Mouse (Mus musculus): Measurements from ENCODE around the gene Gas2l1. TPM values are rescaled to one million over a fixed set of nuclear protein-coding genes. Genes with fewer than 3 reads are reported as not detected.

Gas2l1 gene
- polyA plus RNA-seq, 1 experiment from 2014 or later, result 14.3 TPM

DNA sequence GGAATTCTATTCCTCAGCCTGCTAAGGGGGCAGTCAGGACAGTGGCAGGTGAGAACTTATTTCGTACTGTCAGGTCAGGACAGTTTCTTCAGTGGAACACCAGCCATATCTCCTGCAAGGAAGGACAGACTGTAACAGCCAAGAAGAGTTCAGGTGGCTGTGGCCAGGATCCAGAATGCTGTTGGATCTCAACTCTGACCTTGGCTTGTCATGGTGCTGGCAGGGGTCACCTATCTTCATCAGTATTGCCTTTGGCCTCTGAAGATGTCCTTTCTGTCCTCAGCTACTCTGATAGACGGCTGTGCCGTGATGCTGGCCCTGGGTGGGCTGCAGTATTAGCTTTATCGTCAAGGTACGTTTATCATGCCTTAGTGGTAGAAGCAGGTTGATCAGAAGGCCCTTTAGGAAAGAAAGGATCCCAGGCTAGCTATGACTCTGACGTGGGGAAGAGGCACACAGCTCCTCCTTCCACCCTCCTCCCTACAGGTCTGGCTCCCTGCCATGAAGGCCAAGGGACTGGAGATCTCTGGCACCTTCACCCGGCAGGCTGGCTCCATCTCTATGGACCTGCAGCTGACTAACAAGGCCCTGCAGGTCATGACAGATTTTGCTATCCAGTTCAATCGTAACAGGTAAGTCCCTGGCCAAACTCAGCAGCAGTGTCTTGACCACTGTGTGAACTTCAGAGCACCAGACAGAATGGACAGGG, 27.8 kb downstream of the Gas2l1 start:
- Histone ChIP-seq H3K4me1 (replicated peaks) (no peaks in the 10 kb centered on the region), H3K36me3 (peaks cover 100% of the 10 kb centered on the region), H3K4me3 (replicated peaks) (no peak overlapping the region), H3K4me2 (no peak overlapping the region), H3K9ac (no peak overlapping the region), H3K9me3 (replicated peaks) (no peaks in the 10 kb centered on the region), H3K27me3 (no peaks in the 10 kb centered on the region), H3K27ac (no peak overlapping the region)
- ATAC-seq (ENCODE audit: low read depth), result no peak
- no peak for DNase-seq
- WGBS (ENCODE audit: insufficient replicate concordance), result 87% methylated on average over 8 of the region's 8 CpGs

DNA sequence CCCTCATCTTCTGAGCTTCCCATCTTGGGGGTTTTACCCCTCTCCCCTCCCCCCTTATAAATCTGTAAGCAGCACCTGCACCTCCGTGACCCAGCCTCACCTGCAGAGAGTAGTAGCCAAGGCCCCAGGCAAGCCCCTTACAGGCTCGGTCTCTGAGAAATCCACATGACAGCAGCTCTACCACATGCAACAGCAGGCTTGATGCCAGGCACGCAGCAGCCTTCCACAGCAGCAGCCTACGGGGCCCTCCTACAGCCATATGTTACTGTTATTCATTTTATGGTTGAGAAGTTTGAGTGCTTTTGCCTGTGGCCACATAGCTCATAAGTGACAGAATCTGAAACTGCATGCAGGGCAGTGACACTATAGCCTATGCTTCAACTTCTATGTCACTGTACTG, 29.7 kb downstream of the Gas2l1 start:
- Histone ChIP-seq H3K4me2 (no peak overlapping the region), H3K9ac (no peak overlapping the region), H3K27me3 (no peaks in the 10 kb centered on the region), H3K9me3 (replicated peaks) (no peaks in the 10 kb centered on the region), H3K36me3 (peaks cover 100% of the 10 kb centered on the region), H3K4me3 (replicated peaks) (no peak overlapping the region), H3K27ac (no peak overlapping the region), H3K4me1 (replicated peaks) (no peaks in the 10 kb centered on the region)
- WGBS (ENCODE audit: insufficient replicate concordance), result 81% methylated on average over 4 of the region's 4 CpGs
- no peak for ATAC-seq (ENCODE audit: low read depth)
- DNase-seq, result no peak

DNA sequence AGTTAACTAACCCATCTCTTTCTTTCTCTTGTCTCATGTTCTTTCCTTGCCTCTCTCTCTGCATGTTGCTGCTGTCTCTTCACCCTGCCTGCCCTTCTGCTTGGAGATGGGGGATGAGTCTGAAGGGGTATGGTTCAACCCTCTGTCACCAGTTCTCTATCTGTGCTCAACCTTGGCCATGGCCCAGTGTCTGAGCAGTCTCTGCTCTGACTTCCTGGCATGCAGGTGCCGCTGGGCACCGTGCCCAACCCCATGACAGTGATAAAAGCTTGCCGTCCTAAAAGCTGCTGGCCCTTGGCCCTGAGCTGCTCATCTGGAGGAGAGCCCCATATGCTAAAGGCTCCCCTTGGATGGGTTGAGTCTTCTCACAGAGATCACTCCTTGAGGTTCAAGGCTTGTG, 32.0 kb downstream of the Gas2l1 start:
- ATAC-seq (ENCODE audit: low read depth) (no peak), DNase-seq (no peak)
- H3K27me3 ChIP-seq, result no peaks in the 10 kb centered on the region
- H3K4me2 ChIP-seq, result no peak overlapping the region
- H3K9ac ChIP-seq, result no peak overlapping the region
- WGBS (ENCODE audit: insufficient replicate concordance), result 81% methylated on average over 3 of the region's 3 CpGs
- H3K36me3 ChIP-seq, result peaks cover 100% of the 10 kb centered on the region
- no peaks in the 10 kb centered on the region for H3K9me3 ChIP-seq (replicated peaks)
- H3K4me1 ChIP-seq (replicated peaks), result no peaks in the 10 kb centered on the region
- no peak overlapping the region for H3K4me3 ChIP-seq (replicated peaks)
- H3K27ac ChIP-seq, result no peak overlapping the region

DNA sequence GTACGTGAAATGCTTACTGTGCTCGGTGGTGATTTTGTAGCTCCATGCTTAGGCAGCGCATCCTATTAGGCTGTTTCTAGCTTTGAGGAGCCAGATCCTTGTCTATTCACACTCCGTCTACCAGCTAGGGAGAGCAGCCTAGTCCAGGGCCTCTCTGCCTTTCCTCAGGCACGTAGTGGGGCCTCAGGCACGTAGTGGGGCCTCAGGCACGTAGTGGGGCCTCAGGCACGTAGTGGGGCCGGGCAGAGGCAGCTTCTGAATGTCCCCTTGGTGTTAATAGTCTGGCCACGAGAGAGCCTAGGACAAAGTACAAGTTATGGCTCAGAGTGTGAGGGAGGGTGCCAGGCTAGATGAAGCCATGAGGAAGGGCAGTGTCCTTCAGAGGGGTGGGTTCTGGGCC, 32.4 kb downstream of the Gas2l1 start:
- H3K4me1 ChIP-seq (replicated peaks), result no peaks in the 10 kb centered on the region
- H3K36me3 ChIP-seq, result peaks cover 100% of the 10 kb centered on the region
- H3K9me3 ChIP-seq (replicated peaks), result no peaks in the 10 kb centered on the region
- no peak overlapping the region for H3K4me2 ChIP-seq
- H3K27me3 ChIP-seq, result no peaks in the 10 kb centered on the region
- ATAC-seq (ENCODE audit: low read depth) (no peak), DNase-seq (no peak)
- WGBS (ENCODE audit: insufficient replicate concordance), result 90% methylated on average over 10 of the region's 10 CpGs
- H3K27ac ChIP-seq, result no peak overlapping the region
- no peak overlapping the region for H3K4me3 ChIP-seq (replicated peaks)
- no peak overlapping the region for H3K9ac ChIP-seq

GRCm38 (mm10) chr11:5028228-5028627, 36.9 kb downstream of the Gas2l1 start:
- Histone ChIP-seq H3K4me1 (replicated peaks) (no peaks in the 10 kb centered on the region), H3K27ac (no peak overlapping the region), H3K9me3 (replicated peaks) (no peaks in the 10 kb centered on the region), H3K4me2 (no peak overlapping the region), H3K27me3 (no peaks in the 10 kb centered on the region), H3K9ac (no peak overlapping the region), H3K4me3 (replicated peaks) (no peak overlapping the region), H3K36me3 (peaks cover 100% of the 10 kb centered on the region)
- ATAC-seq (ENCODE audit: low read depth) (no peak), DNase-seq (no peak)
- 85% methylated on average over 7 of the region's 7 CpGs for WGBS (ENCODE audit: insufficient replicate concordance)

GRCm38 (mm10) chr11:5025108-5025507, 40.0 kb downstream of the Gas2l1 start:
- DNase-seq (no peak), ATAC-seq (ENCODE audit: low read depth) (no peak)
- no peak overlapping the region for H3K27ac ChIP-seq
- H3K9ac ChIP-seq, result no peak overlapping the region
- 96% methylated on average over 1 of the region's 1 CpGs for WGBS (ENCODE audit: insufficient replicate concordance)
- peaks cover 92% of the 10 kb centered on the region for H3K36me3 ChIP-seq
- no peak overlapping the region for H3K4me3 ChIP-seq (replicated peaks)
- no peaks in the 10 kb centered on the region for H3K4me1 ChIP-seq (replicated peaks)
- no peaks in the 10 kb centered on the region for H3K9me3 ChIP-seq (replicated peaks)
- no peaks in the 10 kb centered on the region for H3K27me3 ChIP-seq
- no peak overlapping the region for H3K4me2 ChIP-seq

GRCm38 (mm10) chr11:5017506-5017905, 47.6 kb downstream of the Gas2l1 start:
- Histone ChIP-seq H3K27ac (no peak overlapping the region), H3K4me3 (replicated peaks) (no peak overlapping the region), H3K27me3 (no peaks in the 10 kb centered on the region), H3K4me2 (no peak overlapping the region), H3K36me3 (peaks cover 91% of the 10 kb centered on the region), H3K9ac (no peak overlapping the region), H3K9me3 (replicated peaks) (no peaks in the 10 kb centered on the region), H3K4me1 (replicated peaks) (peaks cover under 1% of the 10 kb centered on the region; the same call in 1 of the 2 replicates)
- WGBS (ENCODE audit: insufficient replicate concordance), result 69% methylated on average over 6 of the region's 6 CpGs
- ATAC-seq (ENCODE audit: low read depth), result no peak
- no peak for DNase-seq

- Histone ChIP-seq H3K27me3 (no peaks in the 10 kb centered on the region), H3K4me1 (replicated peaks) (peaks cover 13% of the 10 kb centered on the region), H3K4me2 (no peak overlapping the region), H3K27ac (no peak overlapping the region), H3K9me3 (replicated peaks) (no peaks in the 10 kb centered on the region), H3K4me3 (replicated peaks) (no peak overlapping the region), H3K36me3 (peaks cover 95% of the 10 kb centered on the region), H3K9ac (no peak overlapping the region)
- DNase-seq, result no peak
- ATAC-seq (ENCODE audit: low read depth), result no peak
- WGBS (ENCODE audit: insufficient replicate concordance), result 84% methylated on average over 5 of the region's 5 CpGs
These were observed 48.8 kb downstream of the Gas2l1 start for GRCm38 (mm10) chr11:5016286-5016685.

- H3K27ac ChIP-seq, result no peak overlapping the region
- H3K4me3 ChIP-seq (replicated peaks), result no peak overlapping the region
- H3K27me3 ChIP-seq, result no peaks in the 10 kb centered on the region
- no peak overlapping the region for H3K4me2 ChIP-seq
- no peak overlapping the region for H3K9ac ChIP-seq
- peak; percentile 45; the same call in 1 of the 2 replicates for ATAC-seq (ENCODE audit: low read depth)
- H3K36me3 ChIP-seq, result peaks cover 95% of the 10 kb centered on the region
- no peak for DNase-seq
- 60% methylated on average over 2 of the region's 2 CpGs for WGBS (ENCODE audit: insufficient replicate concordance)
- H3K9me3 ChIP-seq (replicated peaks), result no peaks in the 10 kb centered on the region
- H3K4me1 ChIP-seq (replicated peaks), result peaks cover 16% of the 10 kb centered on the region
These were observed 49.4 kb downstream of the Gas2l1 start for GRCm38 (mm10) chr11:5015720-5016119.

GRCm38 (mm10) chr11:5012213-5012715, 52.9 kb downstream of the Gas2l1 start:
- Histone ChIP-seq H3K9ac (no peak overlapping the region), H3K27ac (peak overlapping the region; percentile 74), H3K4me2 (peak overlapping the region; percentile 8; the same call in 1 of the 2 replicates), H3K4me1 (replicated peaks) (peaks cover 50% of the 10 kb centered on the region), H3K9me3 (replicated peaks) (no peaks in the 10 kb centered on the region), H3K36me3 (peaks cover 60% of the 10 kb centered on the region), H3K27me3 (no peaks in the 10 kb centered on the region), H3K4me3 (replicated peaks) (no peak overlapping the region)
- no peak for DNase-seq
- no peak for ATAC-seq (ENCODE audit: low read depth)
- 63% methylated on average over 5 of the region's 5 CpGs for WGBS (ENCODE audit: insufficient replicate concordance)

GRCm38 (mm10) chr11:5011480-5011879, 53.6 kb downstream of the Gas2l1 start:
- peaks cover 57% of the 10 kb centered on the region for H3K4me1 ChIP-seq (replicated peaks)
- H3K4me3 ChIP-seq (replicated peaks), result no peak overlapping the region
- peaks cover 52% of the 10 kb centered on the region for H3K36me3 ChIP-seq
- no peaks in the 10 kb centered on the region for H3K27me3 ChIP-seq
- no peaks in the 10 kb centered on the region for H3K9me3 ChIP-seq (replicated peaks)
- peak overlapping the region; percentile 34 for H3K4me2 ChIP-seq
- DNase-seq, result no peak
- 63% methylated on average over 1 of the region's 1 CpGs for WGBS (ENCODE audit: insufficient replicate concordance)
- ATAC-seq (ENCODE audit: low read depth), result no peak
- 0 out of 2 replicates have a peak overlapping the region, but pooled peaks have one; percentile 31 for H3K9ac ChIP-seq
- peak overlapping the region; percentile 74 for H3K27ac ChIP-seq

DNA sequence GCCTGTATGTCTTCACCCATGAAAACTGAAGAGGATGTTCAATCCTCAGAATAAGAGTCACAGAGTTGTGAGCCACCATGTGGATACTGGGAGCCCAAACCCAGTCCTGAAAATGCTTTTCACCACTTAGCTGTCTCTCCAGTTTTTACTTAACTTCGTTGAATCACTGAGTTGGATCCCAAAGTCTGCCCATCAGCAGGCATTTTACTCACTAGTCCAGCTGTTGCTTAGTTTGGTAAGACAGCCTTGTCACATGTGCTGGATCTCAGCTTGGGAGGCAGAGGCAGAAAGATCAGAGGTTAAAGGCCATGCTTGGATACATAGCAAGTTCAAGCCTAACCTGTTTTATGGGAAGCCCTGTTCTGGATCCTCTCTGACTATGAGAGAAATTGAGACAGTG, 54.9 kb downstream of the Gas2l1 start:
- Histone ChIP-seq H3K27me3 (no peaks in the 10 kb centered on the region), H3K27ac (peak overlapping the region; percentile 96), H3K9ac (peak overlapping the region; percentile 70), H3K4me2 (peak overlapping the region; percentile 67), H3K4me1 (replicated peaks) (peaks cover 70% of the 10 kb centered on the region), H3K4me3 (replicated peaks) (peak overlapping the region; percentile 56), H3K36me3 (peaks cover 45% of the 10 kb centered on the region), H3K9me3 (replicated peaks) (no peaks in the 10 kb centered on the region)
- WGBS (ENCODE audit: insufficient replicate concordance), result 46% methylated on average over 1 of the region's 1 CpGs
- ATAC-seq (ENCODE audit: low read depth) (no peak), DNase-seq (no peak)
